Mouse (Mus musculus) adrenal gland, adult 2 months (tissue): ENCODE data around the gene Dpagt1. TPM values are rescaled to one million over a fixed set of nuclear protein-coding genes. Genes with fewer than 3 reads are reported as not detected.
A peak's percentile ranks its signal among the peaks of the same experiment; 100 is the strongest.

ENCODE experiments used
- DNase-seq: peaks from one replicate; pipeline ENCODE4 v3.0.0; 2021
- microRNA-seq, 2 experiments: library from miRNA; unstranded; fragments of <30 nt; microRNA quantifications; one replicate each; pipeline ENCODE4 v1.2.0; 2021
- polyA plus RNA-seq: library from polyadenylated mRNA; depleted of rRNA; stranded (reverse); fragments of >200 nt; gene quantifications from 2 replicates; pipeline ENCODE4 v1.2.3, GENCODE M21; 2012; rRNA removed
- total RNA-seq, 2 experiments: library from RNA; stranded (reverse); gene quantifications; 2 replicates each; pipeline ENCODE4 v1.2.3; 2021

The Dpagt1 gene
- total and polyA plus RNA-seq, 3 experiments: 28.2 to 68.2 (median 36.1) TPM

DNA sequence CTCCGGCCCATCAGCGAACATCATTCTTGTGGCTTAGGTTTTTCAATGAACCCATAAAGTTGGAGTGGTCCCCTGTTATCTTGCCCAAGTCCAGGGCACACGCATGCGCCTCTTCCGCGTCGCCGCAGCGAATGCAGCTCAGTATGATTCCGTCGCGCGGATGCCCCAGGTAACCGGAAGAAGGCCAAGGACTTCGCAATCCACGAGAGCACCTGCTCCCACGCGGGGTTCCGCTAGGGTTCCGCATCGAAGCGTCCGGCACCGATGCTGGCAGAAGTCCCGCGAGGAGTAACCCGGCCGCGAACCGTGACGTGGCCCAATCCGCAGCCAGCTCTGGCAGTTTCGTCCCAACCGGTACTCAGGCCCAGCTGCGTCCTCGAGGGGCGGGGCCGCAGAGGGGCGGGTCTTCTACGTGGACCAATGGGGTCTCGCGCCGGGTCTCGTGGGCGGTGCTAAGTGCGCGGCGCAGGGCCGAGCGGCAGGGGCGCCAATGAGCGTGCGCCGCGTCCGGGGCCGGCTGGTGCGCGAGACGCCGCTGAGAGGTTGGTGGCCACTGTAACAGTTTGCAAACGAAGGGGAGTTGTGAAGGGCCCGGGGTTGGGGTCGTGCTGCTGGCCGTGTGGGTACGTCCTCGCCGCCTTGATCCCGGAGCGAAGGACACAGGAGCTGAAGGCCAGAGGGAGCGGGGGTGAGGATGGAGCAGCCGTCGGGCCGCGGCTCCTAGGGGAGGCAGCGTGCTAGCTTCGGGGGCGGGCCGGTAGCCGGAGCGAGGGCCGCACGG lies 53.4 kb downstream of the Dpagt1 start, which contains the start of gene Hyou1:
Gene Hyou1 (plus strand): TSS at position 437 of the 781 bp plus-strand sequence.
- peak; percentile 100 for DNase-seq

GRCm38 (mm10) chr9:44379862-44380261 lies 54.0 kb downstream of the Dpagt1 start:
- no peak for DNase-seq

Small RNA genes lying within 50 kb of the gene (microRNA-seq; reads per million reads assigned to microRNA genes)
- gene Gm44335: 0 reads per million in 2 experiments

Other genes starting within 250 kb of the Dpagt1 start
- under 1 TPM in 1 of 2 experiments, not detected in 1; 0.10 TPM for gene Mfrp, start 224.3 kb upstream of the Dpagt1 start, total RNA-seq
- gene Mfrp, start 224.3 kb upstream of the Dpagt1 start, polyA plus RNA-seq: 0.40 TPM in 1 of 2 replicates, not detected in the other
- gene C1qtnf5, start 218.8 kb upstream of the Dpagt1 start, total RNA-seq: 10 to 100 TPM; 11.2 to 17.6 TPM
- gene C1qtnf5, start 218.8 kb upstream of the Dpagt1 start, polyA plus RNA-seq: 32.4 and 34.3 TPM in 2 replicates
- under 1 TPM; 0.12 to 0.76 TPM for gene Gm49380, start 212.5 kb upstream of the Dpagt1 start, total RNA-seq
- 1.1 TPM in 1 of 2 replicates, not detected in the other for gene Gm49380, start 212.5 kb upstream of the Dpagt1 start, polyA plus RNA-seq
- gene Rnf26, start 212.5 kb upstream of the Dpagt1 start, total RNA-seq: 10 to 100 TPM; 28.7 to 30.4 TPM
- 72.9 and 76.9 TPM in 2 replicates for gene Rnf26, start 212.5 kb upstream of the Dpagt1 start, polyA plus RNA-seq
- 10 to 100 TPM; 30.5 to 52.2 TPM for gene Mcam, start 191.6 kb upstream of the Dpagt1 start, total RNA-seq
- gene Mcam, start 191.6 kb upstream of the Dpagt1 start, polyA plus RNA-seq: 24.9 and 39.4 TPM in 2 replicates
- gene Cbl, start 92.0 kb upstream of the Dpagt1 start, total RNA-seq: 10 to 100 TPM; 26.2 to 31.5 TPM
- gene Cbl, start 92.0 kb upstream of the Dpagt1 start, polyA plus RNA-seq: 7.8 and 8.7 TPM in 2 replicates
- gene Ccdc153, start 85.3 kb upstream of the Dpagt1 start, total RNA-seq: 1 to 10 TPM; 2.7 to 3.4 TPM
- gene Ccdc153, start 85.3 kb upstream of the Dpagt1 start, polyA plus RNA-seq: 0.26 and 0.63 TPM in 2 replicates
- not detected for gene Pdzd3, start 74.5 kb upstream of the Dpagt1 start, total RNA-seq
- gene Pdzd3, start 74.5 kb upstream of the Dpagt1 start, polyA plus RNA-seq: 0.06 TPM in 1 of 2 replicates, not detected in the other
- 10 to 100 TPM; 15.7 to 27.8 TPM for gene Nlrx1, start 57.4 kb upstream of the Dpagt1 start, total RNA-seq
- gene Nlrx1, start 57.4 kb upstream of the Dpagt1 start, polyA plus RNA-seq: 25.3 and 27.7 TPM in 2 replicates
- gene Abcg4, start 37.4 kb upstream of the Dpagt1 start, total RNA-seq: 10 to 100 TPM; 27.1 to 41.4 TPM
- 84.3 and 86.8 TPM in 2 replicates for gene Abcg4, start 37.4 kb upstream of the Dpagt1 start, polyA plus RNA-seq
- 10 to 100 TPM; 16.6 to 24.9 TPM for gene Hinfp, start 20.3 kb upstream of the Dpagt1 start, total RNA-seq
- 13.5 and 13.8 TPM in 2 replicates for gene Hinfp, start 20.3 kb upstream of the Dpagt1 start, polyA plus RNA-seq
- gene C2cd2l, start 5.7 kb upstream of the Dpagt1 start, total RNA-seq: 10 to 100 TPM; 46.1 to 59.0 TPM
- 100 and 106 TPM in 2 replicates for gene C2cd2l, start 5.7 kb upstream of the Dpagt1 start, polyA plus RNA-seq
- gene H2afx, start 8.7 kb downstream of the Dpagt1 start, total RNA-seq: 10 to 100 TPM; 28.1 to 37.4 TPM
- gene H2afx, start 8.7 kb downstream of the Dpagt1 start, polyA plus RNA-seq: 124 and 134 TPM in 2 replicates
- 10 to 100 TPM; 80.7 to 92.6 TPM for gene Hmbs, start 18.2 kb downstream of the Dpagt1 start, total RNA-seq
- gene Hmbs, start 18.2 kb downstream of the Dpagt1 start, polyA plus RNA-seq: 75.0 and 80.6 TPM in 2 replicates
- 10 to 100 TPM; 57.9 to 58.4 TPM for gene Vps11, start 35.7 kb downstream of the Dpagt1 start, total RNA-seq
- gene Vps11, start 35.7 kb downstream of the Dpagt1 start, polyA plus RNA-seq: 32.2 and 39.4 TPM in 2 replicates
- 100 to 1,000 TPM; 177 to 230 TPM for gene Hyou1, start 53.5 kb downstream of the Dpagt1 start, total RNA-seq
- 64.3 and 127 TPM in 2 replicates for gene Hyou1, start 53.5 kb downstream of the Dpagt1 start, polyA plus RNA-seq
- 10 to 100 TPM; 14.4 to 15.6 TPM for gene Slc37a4, start 70.8 kb downstream of the Dpagt1 start, total RNA-seq
- gene Slc37a4, start 70.8 kb downstream of the Dpagt1 start, polyA plus RNA-seq: 27.9 and 33.5 TPM in 2 replicates
- 1,000 to 10,000 TPM; 1,025 to 1,177 TPM for gene Rps25, start 81.1 kb downstream of the Dpagt1 start, total RNA-seq
- 21.7 and 23.2 TPM in 2 replicates for gene Rps25, start 81.1 kb downstream of the Dpagt1 start, polyA plus RNA-seq
- 10 to 100 TPM; 81.3 to 92.1 TPM for gene Trappc4, start 81.6 kb downstream of the Dpagt1 start, total RNA-seq
- gene Trappc4, start 81.6 kb downstream of the Dpagt1 start, polyA plus RNA-seq: 44.2 and 51.2 TPM in 2 replicates
- gene Ccdc84, start 92.5 kb downstream of the Dpagt1 start, total RNA-seq: 10 to 100 TPM; 14.5 to 21.1 TPM
- gene Ccdc84, start 92.5 kb downstream of the Dpagt1 start, polyA plus RNA-seq: 12.3 and 23.7 TPM in 2 replicates
- gene Foxr1, start 115.1 kb downstream of the Dpagt1 start, total RNA-seq: not detected
- not detected in 2 replicates for gene Foxr1, start 115.1 kb downstream of the Dpagt1 start, polyA plus RNA-seq
- gene Upk2, start 129.0 kb downstream of the Dpagt1 start, total RNA-seq: not detected
- gene Upk2, start 129.0 kb downstream of the Dpagt1 start, polyA plus RNA-seq: not detected in 2 replicates
- 10 to 100 TPM; 41.9 to 61.1 TPM for gene Bcl9l, start 156.8 kb downstream of the Dpagt1 start, total RNA-seq
- 62.7 and 64.5 TPM in 2 replicates for gene Bcl9l, start 156.8 kb downstream of the Dpagt1 start, polyA plus RNA-seq
- under 1 TPM in 1 of 2 experiments, not detected in 1; 0.17 TPM for gene Cxcr5, start 235.9 kb downstream of the Dpagt1 start, total RNA-seq
- gene Cxcr5, start 235.9 kb downstream of the Dpagt1 start, polyA plus RNA-seq: 0.15 and 0.26 TPM in 2 replicates